Mouse (Mus musculus): ENCODE results near the gene Bbs7. TPM values are rescaled to one million over a fixed set of nuclear protein-coding genes. Genes with fewer than 3 reads are reported as not detected.
"Not testable (repeated sequence)": the region's sequence is repeated elsewhere in the genome, so short reads cannot be mapped to it uniquely, and the experiment has no call there.

Gene Bbs7
- polyA plus RNA-seq, 1 experiment from 2014 or later, result 20.2 TPM

- Histone ChIP-seq H3K4me3 (ENCODE audit: low read depth, low read length) (no peak overlapping the region), H3K9me3 (ENCODE audit: control insufficient read depth, low read length) (no peaks in the 10 kb centered on the region), H3K4me2 (replicated peaks; ENCODE audit: low read depth, low read length) (no peak overlapping the region), H3K27me3 (ENCODE audit: control insufficient read depth, insufficient read depth, low read length) (no peaks in the 10 kb centered on the region), H3K36me3 (ENCODE audit: control insufficient read depth, insufficient read depth, low read length) (no peaks in the 10 kb centered on the region), H3K9ac (ENCODE audit: low read depth, low read length) (no peak overlapping the region), H3K27ac (ENCODE audit: low read depth, low read length) (no peak overlapping the region), H3K4me1 (replicated peaks; ENCODE audit: control insufficient read depth, insufficient read depth, low read length) (no peaks in the 10 kb centered on the region)
- ATAC-seq (ENCODE audit: low FRiP score) (no peak; the same call in 1 of the 2 replicates), DNase-seq (ENCODE audit: low spot score) (no peak)
- WGBS, result 67% methylated on average over 5 of the region's 5 CpGs
These were observed 605 bp upstream of the Bbs7 start for GRCm38 (mm10) chr3:36613908-36614255.

- H3K9ac ChIP-seq (ENCODE audit: low read depth, low read length), result peak overlapping the region; percentile 74
- no peaks in the 10 kb centered on the region for H3K9me3 ChIP-seq (ENCODE audit: control insufficient read depth, low read length)
- 8% methylated on average over 6 of the region's 6 CpGs for WGBS
- DNase-seq (ENCODE audit: low spot score), result no peak
- H3K4me2 ChIP-seq (replicated peaks; ENCODE audit: low read depth, low read length), result peak overlapping the region; percentile 46
- H3K27ac ChIP-seq (ENCODE audit: low read depth, low read length), result no peak overlapping the region
- ATAC-seq (ENCODE audit: low FRiP score), result peak; percentile 48
- H3K4me3 ChIP-seq (ENCODE audit: low read depth, low read length), result peak overlapping the region; percentile 61
- H3K36me3 ChIP-seq (ENCODE audit: control insufficient read depth, insufficient read depth, low read length), result no peaks in the 10 kb centered on the region
- H3K4me1 ChIP-seq (replicated peaks; ENCODE audit: control insufficient read depth, insufficient read depth, low read length), result no peaks in the 10 kb centered on the region
- H3K27me3 ChIP-seq (ENCODE audit: control insufficient read depth, insufficient read depth, low read length), result no peaks in the 10 kb centered on the region
These were observed 590 bp downstream of the Bbs7 start for GRCm38 (mm10) chr3:36612687-36613086.

- ATAC-seq (ENCODE audit: low FRiP score), result no peak
- H3K4me1 ChIP-seq (replicated peaks; ENCODE audit: control insufficient read depth, insufficient read depth, low read length), result no peaks in the 10 kb centered on the region
- H3K9ac ChIP-seq (ENCODE audit: low read depth, low read length), result no peak overlapping the region
- H3K9me3 ChIP-seq (ENCODE audit: control insufficient read depth, low read length), result no peaks in the 10 kb centered on the region
- H3K4me2 ChIP-seq (replicated peaks; ENCODE audit: low read depth, low read length), result no peak overlapping the region
- no peaks in the 10 kb centered on the region for H3K36me3 ChIP-seq (ENCODE audit: control insufficient read depth, insufficient read depth, low read length)
- no peak overlapping the region for H3K4me3 ChIP-seq (ENCODE audit: low read depth, low read length)
- H3K27ac ChIP-seq (ENCODE audit: low read depth, low read length), result no peak overlapping the region
- no peak for DNase-seq (ENCODE audit: low spot score)
- H3K27me3 ChIP-seq (ENCODE audit: control insufficient read depth, insufficient read depth, low read length), result no peaks in the 10 kb centered on the region
- WGBS, result 79% methylated on average over 7 of the region's 7 CpGs
These were observed 7.1 kb downstream of the Bbs7 start for GRCm38 (mm10) chr3:36605894-36606783.

DNA sequence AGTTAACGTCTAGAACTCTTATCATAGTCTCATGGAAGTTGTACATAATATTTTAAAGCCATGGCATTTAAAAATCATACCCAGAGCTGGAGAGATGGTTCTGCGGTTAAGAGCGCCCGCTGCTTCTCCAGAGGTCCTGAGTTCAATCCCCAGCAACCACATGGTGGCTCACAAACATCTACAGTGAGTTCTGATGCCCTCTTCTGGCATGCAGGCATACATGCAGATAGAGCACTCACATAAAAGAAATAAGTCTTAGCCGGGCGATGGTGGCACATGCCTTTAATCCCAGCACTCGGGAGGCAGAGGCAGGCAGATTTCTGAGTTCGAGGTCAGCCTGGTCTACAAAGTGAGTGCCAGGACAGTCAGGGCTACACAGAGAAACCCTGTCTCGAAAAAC lies 13.5 kb downstream of the Bbs7 start:
- H3K4me2 ChIP-seq (replicated peaks; ENCODE audit: low read depth, low read length); H3K9me3 ChIP-seq (ENCODE audit: control insufficient read depth, low read length); H3K4me1 ChIP-seq (replicated peaks; ENCODE audit: control insufficient read depth, insufficient read depth, low read length); H3K36me3 ChIP-seq (ENCODE audit: control insufficient read depth, insufficient read depth, low read length); H3K9ac ChIP-seq (ENCODE audit: low read depth, low read length); H3K4me3 ChIP-seq (ENCODE audit: low read depth, low read length); ATAC-seq (ENCODE audit: low FRiP score); H3K27ac ChIP-seq (ENCODE audit: low read depth, low read length); H3K27me3 ChIP-seq (ENCODE audit: control insufficient read depth, insufficient read depth, low read length); DNase-seq (ENCODE audit: low spot score): not testable (repeated sequence)
- WGBS, result 90% methylated on average over 8 of the region's 9 CpGs

DNA sequence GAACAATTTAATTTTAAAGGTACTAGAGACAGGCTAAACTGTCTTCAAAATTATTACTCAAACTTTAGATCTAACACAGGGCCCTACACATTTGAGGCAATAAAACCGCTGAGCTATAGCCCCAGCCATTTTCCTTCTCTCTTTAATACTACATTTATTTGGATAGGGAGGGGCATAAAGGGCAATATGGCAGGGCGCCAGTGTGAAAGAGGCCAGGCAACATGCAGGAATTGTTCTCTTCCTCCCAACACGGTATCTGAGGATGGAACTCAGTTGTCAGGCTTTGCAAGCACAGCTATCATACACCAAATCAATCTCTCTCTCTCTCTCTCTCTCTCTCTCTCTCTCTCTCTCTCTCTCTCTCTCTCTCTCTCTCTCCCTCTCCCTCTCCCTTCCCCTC lies 14.5 kb downstream of the Bbs7 start:
- no peaks in the 10 kb centered on the region for H3K27me3 ChIP-seq (ENCODE audit: control insufficient read depth, insufficient read depth, low read length)
- DNase-seq (ENCODE audit: low spot score) (no peak), ATAC-seq (ENCODE audit: low FRiP score) (no peak)
- no peak overlapping the region for H3K9ac ChIP-seq (ENCODE audit: low read depth, low read length)
- no peaks in the 10 kb centered on the region for H3K36me3 ChIP-seq (ENCODE audit: control insufficient read depth, insufficient read depth, low read length)
- H3K4me1 ChIP-seq (replicated peaks; ENCODE audit: control insufficient read depth, insufficient read depth, low read length), result no peaks in the 10 kb centered on the region
- H3K9me3 ChIP-seq (ENCODE audit: control insufficient read depth, low read length), result no peaks in the 10 kb centered on the region
- H3K4me3 ChIP-seq (ENCODE audit: low read depth, low read length), result no peak overlapping the region
- no peak overlapping the region for H3K27ac ChIP-seq (ENCODE audit: low read depth, low read length)
- no peak overlapping the region for H3K4me2 ChIP-seq (replicated peaks; ENCODE audit: low read depth, low read length)
- 88% methylated on average over 3 of the region's 3 CpGs for WGBS

DNA sequence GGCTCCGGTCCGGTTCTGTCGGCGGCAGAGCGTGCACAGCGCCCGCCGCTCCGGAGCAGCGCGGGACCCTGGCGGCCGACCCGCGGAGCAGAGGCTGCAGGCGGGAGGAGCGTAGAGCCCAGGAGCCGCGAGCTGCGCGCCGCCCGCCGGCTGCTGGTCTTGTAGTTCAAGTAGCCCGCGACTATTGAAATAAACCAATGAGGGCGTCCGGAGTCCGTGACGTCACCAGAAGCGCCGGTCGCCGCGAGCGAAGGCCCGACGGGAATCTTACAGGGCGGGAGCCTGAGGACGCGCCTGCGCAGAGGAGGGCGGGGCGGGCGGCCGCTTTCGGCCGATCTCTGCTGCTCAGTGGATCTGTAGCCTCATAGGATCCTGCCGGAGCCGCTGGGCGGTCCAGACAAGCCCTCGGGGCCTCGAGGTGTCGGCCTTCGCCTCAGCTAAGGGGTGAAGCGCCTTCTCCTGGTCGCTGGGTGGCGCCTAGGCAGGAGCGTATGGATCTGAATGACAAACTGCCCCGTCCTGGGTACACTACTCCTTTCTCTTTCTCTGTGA lies 41.4 kb downstream of the Bbs7 start, which contains the start of gene Ccna2:
Ccna2 (minus strand) TSS at position 324 of the 552 bp plus-strand sequence.
- peak within 1 kb of the TSS; percentile 76 for H3K9ac ChIP-seq (ENCODE audit: low read depth, low read length)
- H3K4me1 ChIP-seq (replicated peaks; ENCODE audit: control insufficient read depth, insufficient read depth, low read length), result 0 out of 2 replicates have a peak, but pooled peaks cover 4% of the 10 kb centered on the region
- no peaks in the 10 kb centered on the region for H3K9me3 ChIP-seq (ENCODE audit: control insufficient read depth, low read length)
- H3K36me3 ChIP-seq (ENCODE audit: control insufficient read depth, insufficient read depth, low read length), result peaks cover 7% of the 10 kb centered on the region; the same call in 1 of the 2 replicates
- under 1% methylated on average over 60 of the region's 60 CpGs for WGBS
- H3K4me2 ChIP-seq (replicated peaks; ENCODE audit: low read depth, low read length), result peak within 1 kb of the TSS; percentile 77
- DNase-seq (ENCODE audit: low spot score) (peak; percentile 97), ATAC-seq (ENCODE audit: low FRiP score) (peak; percentile 100)
- peak within 1 kb of the TSS; percentile 72 for H3K27ac ChIP-seq (ENCODE audit: low read depth, low read length)
- H3K4me3 ChIP-seq (ENCODE audit: low read depth, low read length), result peak within 1 kb of the TSS; percentile 79
- no peaks in the 10 kb centered on the region for H3K27me3 ChIP-seq (ENCODE audit: control insufficient read depth, insufficient read depth, low read length)

- peak; percentile 43 for ATAC-seq (ENCODE audit: low FRiP score)
- Histone ChIP-seq H3K27me3 (ENCODE audit: control insufficient read depth, insufficient read depth, low read length) (no peaks in the 10 kb centered on the region), H3K9me3 (ENCODE audit: control insufficient read depth, low read length) (no peaks in the 10 kb centered on the region), H3K4me1 (replicated peaks; ENCODE audit: control insufficient read depth, insufficient read depth, low read length) (0 out of 2 replicates have a peak, but pooled peaks cover 4% of the 10 kb centered on the region), H3K4me3 (ENCODE audit: low read depth, low read length) (peak overlapping the region; percentile 79), H3K9ac (ENCODE audit: low read depth, low read length) (peak overlapping the region; percentile 76), H3K36me3 (ENCODE audit: control insufficient read depth, insufficient read depth, low read length) (peaks cover 11% of the 10 kb centered on the region; the same call in 1 of the 2 replicates), H3K4me2 (replicated peaks; ENCODE audit: low read depth, low read length) (peak overlapping the region; percentile 77), H3K27ac (ENCODE audit: low read depth, low read length) (peak overlapping the region; percentile 51; the same call in 1 of the 2 replicates)
- DNase-seq (ENCODE audit: low spot score), result peak; percentile 46
- under 1% methylated on average over 46 of the region's 46 CpGs for WGBS
These were observed 41.9 kb downstream of the Bbs7 start for GRCm38 (mm10) chr3:36571361-36571826.

DNA sequence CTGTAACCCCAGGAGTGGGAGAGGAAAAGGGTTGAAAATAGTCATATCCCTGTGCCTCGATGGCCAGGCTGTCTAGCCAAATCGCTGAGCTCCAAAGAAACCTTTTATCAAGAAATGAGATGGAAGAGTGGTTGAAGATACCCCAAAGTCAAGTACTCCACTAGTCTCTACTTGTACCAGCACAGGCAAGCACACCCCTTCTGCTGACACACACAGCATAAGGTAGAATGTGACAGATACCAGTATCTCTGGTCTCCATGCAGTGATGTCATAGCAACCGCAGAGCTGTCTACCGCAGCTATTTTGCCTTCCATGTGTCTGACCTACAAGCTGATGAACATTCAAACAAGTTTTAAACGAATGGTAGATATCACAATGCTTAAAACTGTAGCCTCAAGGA lies 43.4 kb downstream of the Bbs7 start:
- Histone ChIP-seq H3K9me3 (ENCODE audit: control insufficient read depth, low read length) (no peaks in the 10 kb centered on the region), H3K4me3 (ENCODE audit: low read depth, low read length) (peak overlapping the region; percentile 79), H3K27me3 (ENCODE audit: control insufficient read depth, insufficient read depth, low read length) (no peaks in the 10 kb centered on the region), H3K27ac (ENCODE audit: low read depth, low read length) (no peak overlapping the region), H3K4me2 (replicated peaks; ENCODE audit: low read depth, low read length) (peak overlapping the region; percentile 77), H3K36me3 (ENCODE audit: control insufficient read depth, insufficient read depth, low read length) (peaks cover 15% of the 10 kb centered on the region), H3K9ac (ENCODE audit: low read depth, low read length) (peak overlapping the region; percentile 27; the same call in 1 of the 2 replicates), H3K4me1 (replicated peaks; ENCODE audit: control insufficient read depth, insufficient read depth, low read length) (0 out of 2 replicates have a peak, but pooled peaks cover 4% of the 10 kb centered on the region)
- DNase-seq (ENCODE audit: low spot score) (no peak), ATAC-seq (ENCODE audit: low FRiP score) (no peak)
- WGBS, result 87% methylated on average over 5 of the region's 5 CpGs
